Mouse (Mus musculus): ENCODE results near the gene Sertad2.

GRCm38 (mm10) chr11:20589393-20589792 is 46.3 kb downstream of the Sertad2 start:
- TF ChIP-seq CTCF (IDR thresholded peaks at IDR 0.05; ENCODE audit: low read depth, low read length) (no peak), TAL1 (conservative IDR thresholded peaks at IDR 0.05; ENCODE audit: low read depth, low read length) (no peak)
